8 mouse cellular contexts compared by ENCODE assay signal in the genomic region with DNA sequence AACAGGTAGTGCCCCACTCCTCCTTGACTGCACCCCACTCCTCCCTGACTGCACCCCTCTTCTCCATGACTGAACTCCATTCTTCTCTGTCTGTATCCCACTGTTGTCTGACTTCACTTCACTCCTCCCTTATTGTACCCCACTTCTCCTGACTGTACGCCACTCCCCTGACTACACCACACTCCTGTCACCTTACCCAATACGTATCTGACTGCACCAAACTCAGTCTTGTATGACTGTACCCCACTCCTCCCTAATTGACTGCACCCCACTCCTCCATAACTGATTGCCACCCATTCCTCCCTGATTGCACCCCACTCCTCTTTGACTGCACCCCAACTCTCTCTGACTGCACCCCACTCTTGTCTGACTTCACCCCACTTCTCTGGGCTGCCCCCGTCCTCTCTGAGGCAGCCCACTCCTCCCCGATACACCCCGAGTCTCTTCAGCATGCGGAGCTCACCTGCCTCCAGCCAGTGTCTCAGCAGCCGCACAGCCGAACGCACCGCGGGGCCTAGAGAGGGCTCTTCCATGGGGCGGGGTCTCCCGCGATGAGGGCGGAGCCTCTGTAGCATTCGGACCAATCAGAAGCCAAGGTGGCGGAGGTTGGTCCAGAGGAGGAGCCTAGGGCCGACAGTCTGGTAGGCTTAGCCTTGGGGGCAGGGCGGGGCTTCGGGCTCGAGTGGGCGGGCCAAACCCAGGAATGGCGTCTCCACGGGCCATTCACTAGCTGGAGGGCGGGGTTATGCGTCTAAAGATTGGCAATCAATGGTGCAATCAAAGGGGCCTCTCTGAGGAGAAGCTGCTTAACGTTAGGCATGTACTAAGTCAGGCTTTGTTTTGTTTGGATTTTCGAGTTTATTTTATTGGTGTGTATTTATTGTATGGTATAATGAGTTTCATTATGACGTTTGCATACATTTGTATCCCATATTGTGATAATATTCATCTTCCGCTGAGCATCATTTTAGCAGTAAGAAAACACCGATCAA. TPM values are rescaled to one million over a fixed set of nuclear protein-coding genes. Genes with fewer than 3 reads are reported as not detected.
DNase-seq lines count a peak whose midpoint lies in the region; ATAC-seq lines count a peak whose summit lies in the region.

A gene (minus strand): TSS at position 553 of the 992 bp plus-strand sequence.

- no peaks in the 10 kb centered on the region for H3K27me3 ChIP-seq in hindbrain, embryonic 15.5 days

- DNase-seq in T-cell, adult 2 months (ENCODE audit: low spot score): peak; percentile 91
- peak; percentile 96 to 98 for DNase-seq in cerebellum, postnatal 36 days
- DNase-seq in frontal cortex, postnatal 36 days (ENCODE audit: low spot score in 2 of 2): peak; percentile 94 to 96
- peak; percentile 98 for DNase-seq in left cerebral cortex, adult 11 months (ENCODE audit: low spot score)
- peak; percentile 97 for DNase-seq in lung, postnatal 4 days
- peak; percentile 91 for DNase-seq in retina, postnatal 7 days (ENCODE audit: low read depth, low spot score)
- peak; percentile 66 for DNase-seq in urinary bladder, adult 2 months (ENCODE audit: low spot score)

- H3K4me3 ChIP-seq in hindbrain, embryonic 15.5 days: peak within 1 kb of the TSS; percentile 45

- peak within 1 kb of the TSS; percentile 49 for H3K9ac ChIP-seq in hindbrain, embryonic 15.5 days

- no peak within 1 kb of the TSS for H3K27ac ChIP-seq in hindbrain, embryonic 15.5 days (replicated peaks)

- peaks cover 14% of the 10 kb centered on the region for H3K4me1 ChIP-seq in hindbrain, embryonic 15.5 days (replicated peaks)

- 8% methylated on average over 31 of the region's 31 CpGs for WGBS in hindbrain, embryonic 15.5 days

- no peaks in the 10 kb centered on the region for H3K36me3 ChIP-seq in hindbrain, embryonic 15.5 days

- ATAC-seq in hindbrain, embryonic 15.5 days (ENCODE audit: low FRiP score, low read depth): peak; percentile 98

- peak within 1 kb of the TSS; percentile 78 for H3K4me2 ChIP-seq in hindbrain, embryonic 15.5 days

- no peaks in the 10 kb centered on the region for H3K9me3 ChIP-seq in hindbrain, embryonic 15.5 days

RNA-seq across cellular contexts. Expression of the gene that starts here (rescaled TPM):
- polyA plus RNA-seq in hindbrain, embryonic 15.5 days (2015; fragmentation: Nextera tagmentation; extraction: Ambion mirVana): 19.1 and 21.4 TPM in 2 replicates
- polyA plus RNA-seq in urinary bladder, adult 2 months (2012; rRNA removed): 4.2 and 5.4 TPM in 2 replicates
